Mouse (Mus musculus) limb, embryonic 10.5 days (tissue): ENCODE results near the gene Tcirg1. TPM values are rescaled to one million over a fixed set of nuclear protein-coding genes. Genes with fewer than 3 reads are reported as not detected.

ENCODE experiments used
- DNase-seq: peaks from one replicate; pipeline ENCODE4 v3.0.0-alpha.2; 2017; ENCODE audit warnings: low spot score
- H3K27ac ChIP-seq: fragments of 300-500 bp; sonication (generic); 2 replicates; pipeline ENCODE4 v1.5.1; 2016; ENCODE audit warnings: mild to moderate bottlenecking
- H3K27me3 ChIP-seq: fragments of 300-500 bp; sonication (generic); 2 replicates; pipeline ENCODE4 v1.6.1; 2016; ENCODE audit warnings: low read depth, mild to moderate bottlenecking; ENCODE audit not compliant: poor library complexity, severe bottlenecking
- H3K36me3 ChIP-seq: fragments of 300-500 bp; sonication (generic); 2 replicates; pipeline ENCODE4 v1.6.1; 2016; ENCODE audit warnings: mild to moderate bottlenecking, moderate library complexity
- H3K4me1 ChIP-seq: fragments of 300-500 bp; sonication (generic); 2 replicates; pipeline ENCODE4 v1.6.1; 2016
- H3K4me3 ChIP-seq: fragments of 300-500 bp; sonication (generic); 2 replicates; pipeline ENCODE4 v1.5.1; 2016; ENCODE audit warnings: mild to moderate bottlenecking, moderate library complexity
- H3K9me3 ChIP-seq: fragments of 300-500 bp; sonication (generic); replicated peaks from 2 replicates; pipeline ENCODE4 v1.6.1; 2016; ENCODE audit warnings: mild to moderate bottlenecking
- WGBS: fragments of 180-500 bp; shearing (Covaris S2); methylation state at CpG from one replicate; pipeline ENCODE4 v1.1.7; 2016; 5-methylcytosine and 5-hydroxymethylcytosine counted together
- polyA plus RNA-seq: library from polyadenylated mRNA; unstranded; fragments of >200 nt; fragmentation: Nextera tagmentation; extraction: Ambion mirVana; gene quantifications from 2 replicates; pipeline ENCODE4 v1.2.1, GENCODE M21; 2016

The Tcirg1 gene
- polyA plus RNA-seq, 1 experiment from 2014 or later, result 39.4 TPM

DNA sequence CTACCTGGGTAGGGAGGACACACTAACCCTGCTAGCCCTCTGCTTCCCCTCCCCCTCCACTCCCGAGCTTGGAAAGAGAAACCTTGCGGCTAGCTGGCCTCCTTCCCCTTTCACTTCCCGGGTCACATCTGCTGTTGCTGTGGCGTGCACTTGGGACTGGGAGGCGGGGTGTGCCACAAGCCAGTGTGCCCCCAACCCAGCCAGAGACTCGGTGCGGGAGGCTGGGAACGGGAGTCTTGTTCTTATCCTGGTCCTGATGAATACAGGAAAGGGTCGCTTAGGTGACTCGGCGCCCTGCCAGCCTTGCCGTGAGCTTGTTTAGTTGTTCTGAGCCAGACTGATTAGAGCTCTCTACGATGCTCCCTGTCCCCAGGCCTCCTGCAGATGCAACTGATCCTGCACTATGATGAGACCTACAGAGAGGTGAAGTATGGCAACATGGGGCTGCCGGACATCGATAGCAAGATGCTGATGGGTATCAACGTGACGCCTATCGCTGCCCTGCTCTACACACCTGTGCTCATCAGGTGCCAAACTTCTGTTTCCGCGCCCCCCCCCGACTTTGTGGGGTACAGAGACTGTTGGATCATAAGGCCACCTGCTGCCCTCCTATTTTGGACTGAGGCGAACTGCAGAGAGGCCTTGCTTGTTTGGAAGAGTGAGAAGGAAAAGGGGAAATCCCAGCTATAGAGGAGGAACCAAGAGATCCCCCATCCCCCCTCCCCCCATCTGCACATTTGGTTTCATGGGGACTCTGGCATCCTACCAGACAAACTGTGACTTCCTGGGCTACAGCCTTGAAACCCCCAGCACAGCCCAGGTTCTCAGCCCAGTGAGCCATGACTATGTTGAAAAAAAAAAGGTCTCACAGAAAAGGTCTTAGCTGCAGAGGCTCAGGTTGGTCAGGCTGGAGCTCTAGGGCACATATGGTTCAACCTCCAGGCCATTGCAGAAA, 29.2 kb upstream of the Tcirg1 start:
- Histone ChIP-seq H3K4me3 (peak overlapping the region; percentile 59), H3K36me3 (no peaks in the 10 kb centered on the region), H3K9me3 (no peaks in the 10 kb centered on the region), H3K4me1 (peaks cover 18% of the 10 kb centered on the region), H3K27ac (peak overlapping the region; percentile 81), H3K27me3 (peaks cover 13% of the 10 kb centered on the region)
- 8% methylated on average over 22 of the region's 22 CpGs for WGBS
- peak; percentile 68 for DNase-seq

GRCm38 (mm10) chr19:3935032-3935895, 28.3 kb upstream of the Tcirg1 start, which contains the start of gene Unc93b1:
Gene Unc93b1 (plus strand): TSS chr19:3935186.
- no peaks in the 10 kb centered on the region for H3K9me3 ChIP-seq
- peaks cover 13% of the 10 kb centered on the region for H3K27me3 ChIP-seq
- DNase-seq, result peak; percentile 77
- H3K36me3 ChIP-seq, result no peaks in the 10 kb centered on the region
- peak within 1 kb of the TSS; percentile 81 for H3K27ac ChIP-seq
- 5% methylated on average over 42 of the region's 42 CpGs for WGBS
- peaks cover 18% of the 10 kb centered on the region for H3K4me1 ChIP-seq
- peak within 1 kb of the TSS; percentile 59 for H3K4me3 ChIP-seq

DNA sequence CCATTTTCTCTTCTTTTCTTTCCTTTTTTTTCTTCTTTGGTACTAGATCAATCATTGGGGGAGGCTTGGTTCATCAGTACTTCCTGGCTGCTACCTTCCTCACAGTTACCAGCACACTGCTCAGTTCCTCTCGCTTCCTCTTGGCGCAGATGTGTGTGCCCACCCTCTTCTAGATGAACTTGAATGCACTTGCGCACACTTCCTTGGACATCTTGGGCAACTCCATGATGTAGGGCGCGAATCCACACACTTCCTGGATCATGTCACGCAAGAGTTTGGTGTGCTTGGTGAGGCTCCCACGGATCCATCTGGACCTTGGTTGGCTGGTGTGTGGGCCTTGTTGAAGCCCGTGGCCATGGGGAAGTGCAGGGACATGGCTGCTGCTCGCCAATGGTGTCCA, 24.8 kb upstream of the Tcirg1 start:
- Histone ChIP-seq H3K36me3 (no peaks in the 10 kb centered on the region), H3K9me3 (no peaks in the 10 kb centered on the region)
- DNase-seq, result no peak

DNA sequence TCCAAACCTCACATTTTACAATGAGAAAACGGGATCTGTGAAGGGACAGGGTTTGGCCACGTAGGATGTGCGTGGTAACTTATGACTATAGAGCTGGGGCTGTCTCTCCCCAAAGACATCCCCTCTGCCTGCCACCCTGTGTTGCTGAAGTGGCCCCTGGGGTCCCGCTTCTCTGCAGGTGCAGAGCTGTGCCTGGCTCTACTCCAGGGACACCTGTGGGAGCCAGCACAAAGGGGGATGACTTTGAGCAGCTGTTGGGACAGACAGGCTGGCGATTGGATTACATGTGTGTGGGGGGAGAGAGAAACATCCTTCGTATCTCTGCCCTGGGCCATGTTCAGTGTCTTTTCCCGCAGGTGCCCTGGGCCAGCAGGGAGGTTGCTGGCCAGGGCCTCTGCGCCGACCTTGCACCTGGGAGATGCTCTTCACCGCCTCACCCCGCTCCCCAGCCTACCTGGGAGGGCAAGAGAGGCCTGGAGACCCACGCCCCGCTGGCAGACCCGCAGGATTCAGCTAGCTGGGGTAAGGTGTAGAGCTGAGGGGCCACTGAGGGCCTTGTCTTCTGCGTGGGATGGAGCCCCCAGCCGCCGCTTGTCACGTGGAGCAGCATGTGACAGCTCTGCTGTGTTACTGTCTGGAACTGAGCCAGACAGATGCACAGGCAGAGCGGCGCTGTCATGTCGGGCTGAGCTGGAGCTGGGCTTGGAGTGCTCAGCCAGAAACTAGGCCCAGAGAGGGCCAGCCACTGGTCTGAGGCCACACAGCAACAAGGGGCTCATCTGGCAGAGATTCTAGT, 23.5 kb upstream of the Tcirg1 start:
- Histone ChIP-seq H3K27me3 (no peaks in the 10 kb centered on the region), H3K9me3 (no peaks in the 10 kb centered on the region), H3K36me3 (no peaks in the 10 kb centered on the region), H3K4me3 (no peak overlapping the region), H3K27ac (no peak overlapping the region), H3K4me1 (peaks cover 18% of the 10 kb centered on the region)
- no peak for DNase-seq
- 79% methylated on average over 21 of the region's 21 CpGs for WGBS

More for the DNA sequence above, 24.8 kb upstream of the Tcirg1 start:
- H3K4me1 ChIP-seq, result peaks cover 29% of the 10 kb centered on the region
- H3K27ac ChIP-seq, result no peak overlapping the region
- WGBS, result 92% methylated on average over 9 of the region's 9 CpGs
- H3K27me3 ChIP-seq, result peaks cover 7% of the 10 kb centered on the region
- no peak overlapping the region for H3K4me3 ChIP-seq

GRCm38 (mm10) chr19:3929211-3929941, 22.4 kb upstream of the Tcirg1 start, which contains the start of gene Aldh3b1:
Gene Aldh3b1 (minus strand): TSS chr19:3929808.
- DNase-seq, result no peak
- 66% methylated on average over 12 of the region's 12 CpGs for WGBS

DNA sequence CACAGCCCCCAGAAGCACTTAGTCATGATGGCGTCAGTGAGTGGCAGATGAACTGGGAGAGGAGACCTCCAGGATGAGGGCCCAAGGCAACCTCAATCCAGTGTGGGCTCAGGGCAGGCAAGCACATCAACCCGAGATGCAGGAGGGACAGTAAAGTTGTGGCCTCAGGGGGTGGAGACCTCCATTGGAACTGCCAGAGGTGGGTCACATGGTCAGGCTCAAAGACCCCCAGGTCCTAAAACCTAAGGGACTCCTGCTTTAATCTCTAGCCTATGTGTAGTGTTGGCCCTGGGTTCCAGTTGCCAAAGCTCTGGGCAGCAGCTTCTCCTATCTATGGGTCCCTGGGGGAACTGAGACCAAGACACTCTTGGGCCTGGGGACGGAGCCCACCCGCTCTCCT, 21.8 kb upstream of the Tcirg1 start:
- DNase-seq, result no peak
- Histone ChIP-seq H3K4me1 (peaks cover 17% of the 10 kb centered on the region), H3K27me3 (no peaks in the 10 kb centered on the region), H3K9me3 (no peaks in the 10 kb centered on the region), H3K36me3 (no peaks in the 10 kb centered on the region), H3K27ac (0 out of 2 replicates have a peak overlapping the region, but pooled peaks have one; percentile 30), H3K4me3 (no peak overlapping the region)
- 82% methylated on average over 4 of the region's 4 CpGs for WGBS

More at GRCm38 (mm10) chr19:3929211-3929941, 22.4 kb upstream of the Tcirg1 start, which contains the start of gene Aldh3b1:
- H3K36me3 ChIP-seq, result no peaks in the 10 kb centered on the region
- H3K27me3 ChIP-seq, result no peaks in the 10 kb centered on the region
- H3K27ac ChIP-seq, result 0 out of 2 replicates have a peak within 1 kb of the TSS, but pooled peaks have one; percentile 30
- no peak within 1 kb of the TSS for H3K4me3 ChIP-seq
- H3K4me1 ChIP-seq, result peaks cover 11% of the 10 kb centered on the region
- no peaks in the 10 kb centered on the region for H3K9me3 ChIP-seq

- Histone ChIP-seq H3K27ac (no peak overlapping the region), H3K9me3 (no peaks in the 10 kb centered on the region), H3K36me3 (no peaks in the 10 kb centered on the region), H3K4me1 (peaks cover 20% of the 10 kb centered on the region), H3K4me3 (no peak overlapping the region), H3K27me3 (no peaks in the 10 kb centered on the region)
- no peak for DNase-seq
- 94% methylated on average over 4 of the region's 4 CpGs for WGBS
Observed at GRCm38 (mm10) chr19:3927989-3928388, 21.1 kb upstream of the Tcirg1 start.

GRCm38 (mm10) chr19:3926685-3927084, 19.8 kb upstream of the Tcirg1 start:
- no peaks in the 10 kb centered on the region for H3K27me3 ChIP-seq
- WGBS, result 67% methylated on average over 6 of the region's 6 CpGs
- no peak overlapping the region for H3K27ac ChIP-seq
- H3K9me3 ChIP-seq, result no peaks in the 10 kb centered on the region
- no peak for DNase-seq
- no peaks in the 10 kb centered on the region for H3K36me3 ChIP-seq
- H3K4me3 ChIP-seq, result no peak overlapping the region
- peaks cover 20% of the 10 kb centered on the region for H3K4me1 ChIP-seq

- H3K4me1 ChIP-seq, result peaks cover 20% of the 10 kb centered on the region
- no peak overlapping the region for H3K27ac ChIP-seq
- H3K4me3 ChIP-seq, result no peak overlapping the region
- no peaks in the 10 kb centered on the region for H3K36me3 ChIP-seq
- 69% methylated on average over 3 of the region's 3 CpGs for WGBS
- no peaks in the 10 kb centered on the region for H3K9me3 ChIP-seq
- no peak for DNase-seq
- H3K27me3 ChIP-seq, result no peaks in the 10 kb centered on the region
Observed at GRCm38 (mm10) chr19:3926279-3926678, 19.3 kb upstream of the Tcirg1 start.

GRCm38 (mm10) chr19:3925859-3926258, 18.9 kb upstream of the Tcirg1 start:
- DNase-seq, result no peak
- WGBS, result 84% methylated on average over 6 of the region's 6 CpGs
- H3K27me3 ChIP-seq, result no peaks in the 10 kb centered on the region
- peaks cover 20% of the 10 kb centered on the region for H3K4me1 ChIP-seq
- no peak overlapping the region for H3K4me3 ChIP-seq
- no peaks in the 10 kb centered on the region for H3K9me3 ChIP-seq
- H3K27ac ChIP-seq, result no peak overlapping the region
- H3K36me3 ChIP-seq, result no peaks in the 10 kb centered on the region

- no peak overlapping the region for H3K27ac ChIP-seq
- H3K27me3 ChIP-seq, result no peaks in the 10 kb centered on the region
- H3K36me3 ChIP-seq, result no peaks in the 10 kb centered on the region
- no peak for DNase-seq
- 92% methylated on average over 7 of the region's 7 CpGs for WGBS
- H3K9me3 ChIP-seq, result no peaks in the 10 kb centered on the region
- no peak overlapping the region for H3K4me3 ChIP-seq
- H3K4me1 ChIP-seq, result peaks cover 19% of the 10 kb centered on the region
Observed at GRCm38 (mm10) chr19:3924868-3925267, 17.9 kb upstream of the Tcirg1 start.
